Mouse (Mus musculus) lung, embryonic 14.5 days (tissue): ENCODE measurements around the gene Spink8. TPM values are rescaled to one million over a fixed set of nuclear protein-coding genes. Genes with fewer than 3 reads are reported as not detected.

Source experiments
- ATAC-seq: fragments of 200-750 bp; cut with Nextera tagmentation; 2 replicates; pipeline ENCODE4 v1.8.0; 2017; ENCODE audit warnings: mild to moderate bottlenecking, moderate TSS enrichment, moderate library complexity; ENCODE audit not compliant: insufficient read depth
- DNase-seq: peaks from one replicate; pipeline ENCODE4 v3.0.0-alpha.2; 2015
- H3K27ac ChIP-seq: fragments of 300-500 bp; sonication (generic); 2 replicates; pipeline ENCODE4 v1.5.1; 2014; ENCODE audit warnings: low read depth, mild to moderate bottlenecking, moderate library complexity
- H3K27me3 ChIP-seq: fragments of 300-500 bp; sonication (generic); 2 replicates; pipeline ENCODE4 v1.6.1; 2014; ENCODE audit warnings: low read length, control low read depth; ENCODE audit not compliant: insufficient read depth
- H3K36me3 ChIP-seq: fragments of 300-500 bp; sonication (generic); 2 replicates; pipeline ENCODE4 v1.6.1; 2014; ENCODE audit warnings: control low read depth; ENCODE audit not compliant: insufficient read depth
- H3K4me1 ChIP-seq: fragments of 300-500 bp; sonication (generic); 2 replicates; pipeline ENCODE4 v1.6.1; 2014; ENCODE audit warnings: antibody characterized with exemption, control low read depth; ENCODE audit not compliant: insufficient read depth
- H3K4me2 ChIP-seq: fragments of 300-500 bp; sonication (generic); 2 replicates; pipeline ENCODE4 v1.6.1; 2014; ENCODE audit warnings: mild to moderate bottlenecking
- H3K4me3 ChIP-seq: fragments of 300-500 bp; sonication (generic); 2 replicates; pipeline ENCODE4 v1.5.1; 2014; ENCODE audit warnings: low read depth, low read length
- H3K9ac ChIP-seq: fragments of 300-500 bp; sonication (generic); 2 replicates; pipeline ENCODE4 v1.6.1; 2014
- H3K9me3 ChIP-seq: fragments of 300-500 bp; sonication (generic); 2 replicates; pipeline ENCODE4 v1.6.1; 2016; ENCODE audit warnings: low read depth, low read length, control low read depth
- CTCF ChIP-seq: IDR thresholded peaks from 2 replicates; pipeline ENCODE4 v1.5.1; 2016; ENCODE audit warnings: antibody characterized with exemption, low read depth
- WGBS: fragments of 180-500 bp; shearing (Covaris S2); extraction: QIAGEN DNeasy Blood & Tissue Kit; methylation state at CpG from one replicate; pipeline ENCODE4 v1.1.7; 2014; 5-methylcytosine and 5-hydroxymethylcytosine counted together
- polyA plus RNA-seq: library from polyadenylated mRNA; unstranded; fragments of >200 nt; fragmentation: Nextera tagmentation; extraction: Ambion mirVana; gene quantifications from 2 replicates; pipeline ENCODE4 v1.2.1, GENCODE M21; 2014

Spink8 gene
- polyA plus RNA-seq, 1 experiment from 2014 or later = not detected

GRCm38 (mm10) chr9:109866218-109866617, 54.1 kb downstream of the Spink8 start:
- Histone ChIP-seq H3K9ac (no peak overlapping the region), H3K4me1 (no peaks in the 10 kb centered on the region), H3K9me3 (no peaks in the 10 kb centered on the region), H3K27me3 (no peaks in the 10 kb centered on the region), H3K36me3 (no peaks in the 10 kb centered on the region), H3K4me3 (no peak overlapping the region), H3K4me2 (no peak overlapping the region), H3K27ac (no peak overlapping the region)
- no peak for TF ChIP-seq CTCF
- ATAC-seq (no peak), DNase-seq (no peak)
- WGBS = 33% methylated on average over 2 of the region's 2 CpGs

- no peak for DNase-seq
- no peak overlapping the region for H3K27ac ChIP-seq
- H3K27me3 ChIP-seq = no peaks in the 10 kb centered on the region
- H3K4me1 ChIP-seq = no peaks in the 10 kb centered on the region
- WGBS = 26% methylated on average over 6 of the region's 6 CpGs
- no peak for TF ChIP-seq CTCF
- ATAC-seq = no peak
- no peak overlapping the region for H3K9ac ChIP-seq
- no peaks in the 10 kb centered on the region for H3K9me3 ChIP-seq
- no peak overlapping the region for H3K4me2 ChIP-seq
- H3K4me3 ChIP-seq = no peak overlapping the region
- no peaks in the 10 kb centered on the region for H3K36me3 ChIP-seq
Observed at GRCm38 (mm10) chr9:109870983-109871572, 59.0 kb downstream of the Spink8 start.

DNA sequence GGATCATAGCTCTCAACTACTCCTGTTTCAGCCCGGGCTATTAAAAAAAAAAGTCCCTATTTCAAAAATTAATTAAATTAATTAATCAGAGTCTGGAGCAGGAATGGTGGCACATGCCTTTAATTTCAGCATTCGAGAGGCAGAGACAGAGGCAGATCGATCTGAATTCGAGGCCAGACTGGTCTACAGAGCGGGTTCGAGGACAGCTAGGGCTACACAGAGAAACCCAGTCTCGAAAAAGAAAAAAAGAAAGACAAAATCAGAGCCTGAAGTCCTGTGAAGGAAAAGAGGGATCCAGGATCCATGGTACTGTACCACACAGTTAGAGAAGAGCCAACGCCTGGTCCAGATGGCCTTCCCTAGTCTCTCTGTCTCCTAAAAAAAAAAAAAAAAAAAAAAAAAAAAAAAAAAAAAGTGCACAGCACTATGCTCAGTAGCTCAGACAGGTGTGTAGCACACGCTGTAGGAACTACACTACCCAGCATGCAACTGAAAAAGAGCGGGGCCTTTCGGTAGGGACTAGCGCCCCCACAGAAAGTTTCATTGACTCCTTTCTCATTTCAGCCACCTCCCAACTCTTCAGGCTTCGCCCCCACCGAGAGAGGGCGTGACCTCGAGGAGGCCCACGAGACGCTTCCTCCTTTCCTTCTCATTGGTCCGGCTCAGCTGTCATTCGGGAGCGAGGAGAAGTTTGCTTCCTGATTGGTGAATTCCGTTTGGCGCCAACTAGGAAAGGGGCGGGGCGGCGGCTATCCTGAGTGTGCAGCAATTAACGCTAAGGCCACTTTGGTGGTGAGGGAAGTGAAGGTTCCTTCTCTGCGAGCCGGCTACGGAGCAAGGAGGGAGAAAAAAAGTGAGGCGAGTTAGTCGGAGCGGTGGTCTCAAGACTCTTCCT, 63.0 kb downstream of the Spink8 start, which contains the start of gene Cdc25a:
TSS of gene Cdc25a (plus strand) at position 783 of the 895 bp plus-strand sequence.
- TF ChIP-seq CTCF = peak; percentile 64
- Histone ChIP-seq H3K36me3 (peaks cover 34% of the 10 kb centered on the region), H3K27ac (peak within 1 kb of the TSS; percentile 91), H3K9me3 (no peaks in the 10 kb centered on the region), H3K27me3 (no peaks in the 10 kb centered on the region), H3K4me2 (peak within 1 kb of the TSS; percentile 96), H3K9ac (peak within 1 kb of the TSS; percentile 97), H3K4me1 (no peaks in the 10 kb centered on the region), H3K4me3 (peak within 1 kb of the TSS; percentile 99)
- WGBS = 6% methylated on average over 33 of the region's 33 CpGs
- ATAC-seq (peak; percentile 93), DNase-seq (peak; percentile 99)

DNA sequence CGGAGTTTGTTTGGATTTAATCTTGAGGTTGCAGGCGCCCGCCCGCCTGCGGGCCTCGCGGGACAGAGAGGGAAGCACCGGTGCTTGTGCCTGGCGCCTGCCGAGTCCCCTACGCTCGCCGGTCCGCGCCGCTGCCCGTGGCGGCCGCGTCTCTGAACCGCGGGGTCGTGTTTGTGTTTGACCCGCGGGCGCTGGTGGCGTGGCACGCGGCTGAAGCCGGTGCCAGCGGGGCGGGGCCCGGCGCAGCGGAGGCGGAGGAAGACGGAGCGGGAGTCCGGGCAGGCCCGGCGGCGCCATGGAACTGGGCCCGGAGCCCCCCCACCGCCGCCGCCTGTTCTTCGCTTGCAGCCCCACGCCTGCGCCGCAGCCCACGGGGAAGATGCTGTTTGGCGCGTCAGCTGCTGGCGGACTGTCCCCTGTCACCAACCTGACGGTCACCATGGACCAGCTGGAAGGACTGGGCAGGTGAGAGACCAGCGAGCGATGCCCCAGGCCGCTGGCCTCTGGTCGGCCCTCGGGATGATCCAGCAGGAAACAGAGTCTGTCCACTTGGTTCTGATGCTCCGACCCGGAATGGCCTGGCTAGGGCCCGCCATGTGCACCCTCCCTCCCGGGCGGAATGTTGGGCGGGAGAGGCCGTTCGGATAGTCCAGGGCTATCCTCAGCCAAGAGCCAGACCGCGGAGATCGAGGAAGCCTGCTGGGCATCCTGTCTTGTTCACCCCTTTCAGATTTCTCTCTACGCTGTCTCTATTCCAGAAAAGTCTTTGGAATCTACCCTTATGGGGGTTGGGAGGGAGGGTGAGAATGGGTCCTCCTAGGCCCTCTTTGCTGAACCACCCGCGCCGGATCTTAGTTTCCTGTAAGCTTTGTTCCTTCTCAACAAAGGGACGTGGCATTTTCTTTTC, 63.9 kb downstream of the Spink8 start:
- H3K9ac ChIP-seq = peak overlapping the region; percentile 97
- H3K4me3 ChIP-seq = peak overlapping the region; percentile 99
- H3K27me3 ChIP-seq = no peaks in the 10 kb centered on the region
- H3K27ac ChIP-seq = peak overlapping the region; percentile 91
- H3K4me2 ChIP-seq = peak overlapping the region; percentile 96
- under 1% methylated on average over 76 of the region's 76 CpGs for WGBS
- no peak for TF ChIP-seq CTCF
- no peaks in the 10 kb centered on the region for H3K4me1 ChIP-seq
- ATAC-seq (peak; percentile 77), DNase-seq (peak; percentile 69)
- H3K36me3 ChIP-seq = peaks cover 42% of the 10 kb centered on the region
- H3K9me3 ChIP-seq = no peaks in the 10 kb centered on the region

Other genes with a start within 250 kb of the Spink8 start
- not detected in 2 replicates for gene Fbxw15, start 244.0 kb upstream of the Spink8 start, polyA plus RNA-seq
- gene Fbxw24, start 186.2 kb upstream of the Spink8 start, polyA plus RNA-seq = not detected in 2 replicates
- gene Fbxw25, start 147.6 kb upstream of the Spink8 start, polyA plus RNA-seq = not detected in 2 replicates
- 0.12 TPM in 1 of 2 replicates, not detected in the other for gene Fbxw18, start 109.6 kb upstream of the Spink8 start, polyA plus RNA-seq
- gene Fbxw26, start 66.2 kb upstream of the Spink8 start, polyA plus RNA-seq = not detected in 2 replicates
- 0.41 TPM in 1 of 2 replicates, not detected in the other for gene Fbxw27, start 21.6 kb upstream of the Spink8 start, polyA plus RNA-seq
- gene Nme6, start 20.5 kb downstream of the Spink8 start, polyA plus RNA-seq = 53.7 and 58.7 TPM in 2 replicates
- gene Camp, start 37.3 kb downstream of the Spink8 start, polyA plus RNA-seq = 1.2 TPM in 1 of 2 replicates, not detected in the other
- 34.0 and 40.4 TPM in 2 replicates for gene Cdc25a, start 63.3 kb downstream of the Spink8 start, polyA plus RNA-seq
- gene Map4, start 119.2 kb downstream of the Spink8 start, polyA plus RNA-seq = 55.2 and 57.5 TPM in 2 replicates